Mouse (Mus musculus): ENCODE results near the gene D5Ertd579e.

D5Ertd579e gene

GRCm38 (mm10) chr5:36720219-36720618 is 24.4 kb upstream of the D5Ertd579e start:
- DNase-seq: no peak

GRCm38 (mm10) chr5:36719601-36720000 is 23.8 kb upstream of the D5Ertd579e start:
- DNase-seq: no peak

- peak; percentile 46 to 52 for DNase-seq
Observed at GRCm38 (mm10) chr5:36719135-36719534, 23.3 kb upstream of the D5Ertd579e start.

DNA sequence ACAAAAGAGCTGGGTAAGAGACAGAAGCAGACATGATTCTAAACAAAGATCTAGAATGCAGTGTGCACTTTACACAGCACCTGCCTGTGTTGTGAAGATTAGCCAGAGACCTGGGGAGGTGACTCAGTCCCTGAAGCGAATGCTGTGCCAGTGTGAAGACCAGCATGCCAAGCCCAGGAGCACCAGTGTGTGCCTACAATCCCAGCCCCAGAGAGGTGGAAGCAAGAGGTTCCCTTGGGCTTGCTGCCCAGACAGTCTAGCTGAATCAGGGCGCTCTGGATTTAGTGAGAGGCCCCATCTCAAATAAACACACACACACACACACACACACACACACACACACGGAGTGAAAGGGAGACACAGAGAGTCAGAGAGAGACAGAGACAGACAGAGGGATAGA is 22.1 kb upstream of the D5Ertd579e start:
- peak; percentile 70 to 80 for DNase-seq

- DNase-seq: no peak
Observed at GRCm38 (mm10) chr5:36716816-36717215, 21.0 kb upstream of the D5Ertd579e start.

DNA sequence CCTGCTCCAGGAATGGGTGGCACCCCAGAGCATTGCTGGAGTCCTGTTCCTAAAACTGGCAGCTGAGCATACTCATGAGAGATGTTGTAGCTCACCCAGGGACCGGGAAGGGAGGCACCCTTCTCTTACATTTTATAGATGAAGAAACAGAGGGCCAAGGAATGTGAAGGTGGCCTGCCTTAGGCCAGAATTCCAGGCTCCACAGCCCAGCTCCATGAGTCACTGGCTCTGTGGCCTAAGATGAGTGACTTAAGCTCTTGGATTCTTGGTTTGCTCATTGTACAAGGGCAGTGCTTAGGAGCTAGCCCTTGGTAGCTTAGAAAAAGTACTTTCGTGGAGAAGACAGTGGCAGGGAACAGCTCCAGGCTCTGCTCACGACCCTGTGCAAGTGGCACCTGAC is 19.0 kb upstream of the D5Ertd579e start:
- DNase-seq: no peak

- peak in 1 of 2 experiments; percentile 8 for DNase-seq
Observed at GRCm38 (mm10) chr5:36713693-36714092, 17.9 kb upstream of the D5Ertd579e start.

DNA sequence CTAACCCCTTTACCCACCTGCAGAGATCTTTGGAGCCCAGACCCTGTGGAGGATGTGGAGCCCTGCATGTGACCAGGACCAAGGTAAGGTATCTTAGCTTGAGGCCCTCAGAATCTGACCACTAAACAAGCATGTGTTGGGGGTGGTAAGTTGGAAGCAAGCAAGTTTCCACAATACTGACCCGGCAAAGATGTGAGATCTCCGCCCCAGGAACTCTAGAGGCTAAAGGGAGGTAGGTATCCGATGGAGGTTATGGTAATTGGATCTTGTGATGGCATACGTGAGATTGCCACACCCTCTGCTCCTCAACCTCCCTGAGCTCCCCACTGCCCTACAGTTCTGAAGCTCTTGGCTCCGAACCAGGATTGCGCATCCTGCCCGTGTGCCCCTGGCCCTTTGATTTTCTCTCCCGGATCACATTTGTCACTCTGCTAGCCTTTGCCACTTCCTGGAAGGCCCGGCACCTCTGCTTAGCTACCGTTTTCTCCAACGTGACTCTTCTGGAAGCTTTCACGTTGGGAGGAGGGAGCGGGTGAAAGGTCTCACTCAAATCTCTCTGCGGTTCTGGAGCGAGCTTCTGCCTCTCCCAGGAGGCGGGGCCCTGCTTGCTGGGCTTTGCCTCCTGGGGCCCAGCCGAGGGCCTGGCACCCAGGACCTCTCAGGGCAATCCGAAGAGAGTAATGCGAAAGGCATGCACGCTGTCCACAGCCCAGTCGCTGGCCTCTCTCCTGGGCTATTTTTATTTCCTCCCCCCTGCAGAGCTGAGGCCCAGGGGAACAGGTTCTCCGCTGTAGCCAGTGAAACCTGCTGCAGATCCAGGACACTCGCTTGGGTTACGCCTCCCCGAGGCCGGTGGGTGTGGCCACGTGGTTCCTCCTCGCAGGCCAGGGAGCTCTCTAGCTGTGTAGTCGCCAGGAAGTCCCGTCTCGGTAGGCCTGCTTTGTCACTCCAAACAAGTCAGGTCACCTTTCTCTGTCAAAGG is 17.0 kb upstream of the D5Ertd579e start:
- DNase-seq: peak; percentile 68

GRCm38 (mm10) chr5:36711863-36712262 is 16.0 kb upstream of the D5Ertd579e start:
- DNase-seq: no peak

DNA sequence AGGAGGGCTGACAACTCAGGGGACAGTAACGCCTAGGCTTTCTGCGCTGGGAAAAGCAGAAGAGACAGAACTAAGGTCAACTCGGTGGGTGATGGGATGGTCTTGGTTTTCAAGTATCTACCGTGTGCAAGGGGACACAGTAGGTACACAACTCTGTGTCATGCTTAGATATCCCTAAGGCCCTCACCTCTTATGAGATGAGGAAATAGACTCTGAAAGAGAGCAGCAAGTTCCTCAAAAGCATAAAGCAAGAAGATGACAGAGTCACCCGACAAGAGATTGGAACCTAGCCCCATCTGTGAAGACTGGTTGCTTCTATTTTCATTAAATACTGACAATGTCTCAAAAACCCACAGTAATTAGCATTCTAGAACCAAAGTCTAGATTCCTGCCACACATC is 10.0 kb upstream of the D5Ertd579e start:
- DNase-seq: no peak

- no peak for DNase-seq
Observed at GRCm38 (mm10) chr5:36705390-36705789, 9.6 kb upstream of the D5Ertd579e start.

GRCm38 (mm10) chr5:36704684-36705083 is 8.9 kb upstream of the D5Ertd579e start:
- no peak for DNase-seq

GRCm38 (mm10) chr5:36700939-36701620 is 5.3 kb upstream of the D5Ertd579e start:
- DNase-seq: no peak

GRCm38 (mm10) chr5:36698689-36699088 is 2.9 kb upstream of the D5Ertd579e start:
- no peak for DNase-seq

- no peak for DNase-seq
Observed at GRCm38 (mm10) chr5:36698067-36698670, 2.3 kb upstream of the D5Ertd579e start.

- peak in 1 of 2 experiments; percentile 41 for DNase-seq
Observed at GRCm38 (mm10) chr5:36696504-36697300, 878 bp upstream of the D5Ertd579e start.

- DNase-seq: no peak
Observed at GRCm38 (mm10) chr5:36695005-36695404, 819 bp downstream of the D5Ertd579e start.

DNA sequence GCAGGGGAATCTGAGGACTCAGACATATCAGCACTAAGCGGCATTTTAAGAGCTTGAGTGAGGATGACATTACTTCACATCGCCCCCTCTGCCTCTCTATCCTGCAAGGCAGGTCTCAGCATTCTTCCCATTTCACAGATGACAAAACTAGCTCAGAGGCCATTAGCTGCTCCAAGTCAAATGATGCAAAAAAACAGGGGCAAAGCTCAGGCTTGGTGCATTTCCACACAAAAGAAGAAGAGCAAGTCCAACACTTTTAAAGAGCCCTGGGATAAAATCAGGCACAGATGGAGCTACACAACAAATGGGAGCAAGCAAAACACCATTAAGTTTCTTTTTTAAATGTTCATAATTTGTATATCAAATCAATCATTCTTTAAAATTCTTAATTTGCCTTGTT is 2.2 kb downstream of the D5Ertd579e start:
- no peak for DNase-seq

DNA sequence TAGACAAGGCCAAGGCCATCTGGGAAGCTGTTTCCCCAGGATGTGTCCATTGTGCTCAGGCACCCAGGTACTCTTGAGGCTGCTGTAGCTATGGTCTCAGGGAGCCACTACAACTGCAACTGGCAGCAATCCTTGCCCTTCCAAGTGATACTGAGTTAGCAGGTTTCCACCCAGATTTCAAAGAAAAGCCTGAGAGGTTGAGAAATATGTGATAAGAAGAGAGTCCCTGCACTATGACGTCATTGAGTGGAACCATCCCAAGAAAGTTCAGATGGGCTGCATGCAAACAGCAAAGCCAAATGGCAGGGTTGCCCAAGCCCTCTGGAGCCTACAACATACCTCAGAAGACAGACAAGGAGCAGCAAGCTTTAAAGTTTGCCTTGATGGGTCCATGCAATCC is 4.4 kb downstream of the D5Ertd579e start:
- DNase-seq: no peak

- DNase-seq: no peak
Observed at GRCm38 (mm10) chr5:36685170-36685569, 10.7 kb downstream of the D5Ertd579e start.

- no peak for DNase-seq
Observed at GRCm38 (mm10) chr5:36683586-36683985, 12.2 kb downstream of the D5Ertd579e start.

- DNase-seq: no peak
Observed at GRCm38 (mm10) chr5:36681219-36681618, 14.6 kb downstream of the D5Ertd579e start.
